Mouse (Mus musculus) layer of hippocampus, adult 11-12 months (tissue): ENCODE results near the gene Lbx2.
A peak's percentile ranks its signal among the peaks of the same experiment; 100 is the strongest.

ENCODE experiments used
- DNase-seq: peaks from one replicate; pipeline ENCODE4 v3.0.0; 2022; ENCODE audit warnings: low spot score

The Lbx2 gene

GRCm38 (mm10) chr6:83070311-83071219 is 15.6 kb upstream of the Lbx2 start:
- no peak for DNase-seq

- DNase-seq, result no peak
Observed at GRCm38 (mm10) chr6:83071220-83071619, 14.9 kb upstream of the Lbx2 start.

- no peak for DNase-seq
Observed at GRCm38 (mm10) chr6:83074979-83075378, 11.2 kb upstream of the Lbx2 start.

GRCm38 (mm10) chr6:83077630-83078323 is 8.4 kb upstream of the Lbx2 start, which contains the start of gene Pcgf1:
Pcgf1 (plus strand) TSS chr6:83077869.
- DNase-seq, result peak; percentile 43

GRCm38 (mm10) chr6:83078324-83078858 is 7.8 kb upstream of the Lbx2 start:
- peak; percentile 99 for DNase-seq

- no peak for DNase-seq
Observed at GRCm38 (mm10) chr6:83080210-83080609, 6.0 kb upstream of the Lbx2 start.

GRCm38 (mm10) chr6:83083497-83083896 is 2.7 kb upstream of the Lbx2 start:
- no peak for DNase-seq

GRCm38 (mm10) chr6:83084477-83084876 is 1.7 kb upstream of the Lbx2 start:
- DNase-seq, result no peak

GRCm38 (mm10) chr6:83087205-83087925 is 1.2 kb downstream of the Lbx2 start:
- DNase-seq, result no peak

GRCm38 (mm10) chr6:83087926-83088260 is 1.7 kb downstream of the Lbx2 start:
- DNase-seq, result no peak

- no peak for DNase-seq
Observed at GRCm38 (mm10) chr6:83092416-83093127, 6.4 kb downstream of the Lbx2 start.

- DNase-seq, result no peak
Observed at GRCm38 (mm10) chr6:83095968-83096367, 9.8 kb downstream of the Lbx2 start.

- no peak for DNase-seq
Observed at GRCm38 (mm10) chr6:83098411-83098810, 12.2 kb downstream of the Lbx2 start.

GRCm38 (mm10) chr6:83101316-83101687 is 15.1 kb downstream of the Lbx2 start, which contains the start of the genes Ccdc142 and Gm42688:
Ccdc142 (plus strand) TSS chr6:83101601.
Gm42688 (plus strand) TSS chr6:83101617.
- peak; percentile 94 for DNase-seq

- DNase-seq, result no peak
Observed at GRCm38 (mm10) chr6:83101688-83102556, 15.8 kb downstream of the Lbx2 start.

GRCm38 (mm10) chr6:83103130-83103650 is 17.0 kb downstream of the Lbx2 start:
- DNase-seq, result no peak

- peak; percentile 52 for DNase-seq
Observed at GRCm38 (mm10) chr6:83104158-83104557, 18.0 kb downstream of the Lbx2 start.

- peak; percentile 81 for DNase-seq
Observed at GRCm38 (mm10) chr6:83107566-83108400, 21.6 kb downstream of the Lbx2 start.
